23 mouse cellular contexts compared by ENCODE assay signal in the genomic region with DNA sequence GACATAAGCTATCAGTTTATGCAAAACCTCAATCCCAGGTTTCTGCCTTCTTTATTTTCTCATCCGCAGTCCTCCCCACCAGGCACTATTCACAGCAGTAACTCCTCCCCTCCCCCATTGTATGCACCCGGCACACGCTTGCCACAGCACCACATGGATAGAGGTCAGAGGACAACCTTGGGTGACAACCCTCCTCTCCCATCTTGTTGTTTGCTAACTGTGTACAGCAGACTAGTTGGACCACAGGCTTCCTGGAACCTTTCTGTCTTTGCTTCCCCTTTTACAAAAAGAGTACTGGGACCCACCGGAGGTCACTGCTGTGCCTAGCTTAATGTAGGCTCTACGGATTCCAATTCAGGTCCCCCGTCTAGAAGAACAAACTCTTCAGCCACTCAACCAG. TPM values are rescaled to one million over a fixed set of nuclear protein-coding genes. Genes with fewer than 3 reads are reported as not detected.
DNase-seq lines count a peak whose midpoint lies in the region; ATAC-seq lines count a peak whose summit lies in the region.
"Had no signal": no experiment of that assay in that cellular context is flagged by ENCODE, and none has a peak within 500 bp of the region (broad histone marks: within the 10 kb centered on the region; RNA-seq: fewer than 3 reads in every experiment).

No protein-coding gene starts in this region.

- 39% methylated on average over 6 of the region's 6 CpGs for WGBS in liver, embryonic 13.5 days (ENCODE audit: insufficient replicate concordance)

- peak; percentile 77 for DNase-seq in 416B (ENCODE audit: low read depth)
- DNase-seq in liver, embryonic 13.5 days: no peak
- DNase-seq in thymus, postnatal 36 days: no peak
- DNase-seq in thymus, postnatal 0 days (ENCODE audit: low spot score): no peak
- DNase-seq in neural tube, embryonic 10.5 days (ENCODE audit: extremely low spot score, low spot score): no peak
- DNase-seq: adrenal gland, adult 8-10 months; cerebellum, adult 2 months; cerebellum, postnatal 36 days; gastrocnemius, adult 2 months; heart, postnatal 10 days; kidney, adult 11 months; kidney, postnatal 36 days had no signal

- H3K27ac ChIP-seq in liver, embryonic 13.5 days: 0 out of 2 replicates have a peak overlapping the region, but pooled peaks have one; percentile 4
- H3K27ac ChIP-seq: forebrain, embryonic 13.5 days; gastrocnemius, adult 2 months; hindbrain, embryonic 12.5 days; kidney, embryonic 15.5 days; limb, embryonic 10.5 days; midbrain, embryonic 10.5 days had no signal

- H3K36me3 ChIP-seq in liver, embryonic 13.5 days: peaks cover 4% of the 10 kb centered on the region

- H3K9me3 ChIP-seq in liver, embryonic 13.5 days (replicated peaks): no peaks in the 10 kb centered on the region
- H3K9me3 ChIP-seq: forebrain, embryonic 13.5 days; heart, embryonic 12.5 days; hindbrain, embryonic 12.5 days; kidney, embryonic 15.5 days; limb, embryonic 10.5 days; midbrain, embryonic 10.5 days had no signal

- no peak overlapping the region for H3K9ac ChIP-seq in liver, embryonic 13.5 days
- H3K9ac ChIP-seq: forebrain, embryonic 13.5 days; heart, embryonic 12.5 days; hindbrain, embryonic 12.5 days; kidney, embryonic 15.5 days had no signal

- ATAC-seq in common myeloid progenitor, adult 5-6 weeks (replicated peaks; ENCODE audit: low read depth, poor library complexity, severe bottlenecking): peak; percentile 84
- ATAC-seq in liver, embryonic 13.5 days (ENCODE audit: low read depth): peak; percentile 58; the same call in 1 of the 2 replicates
- peak; percentile 95 for ATAC-seq in megakaryocyte progenitor cell, adult 5-6 weeks (replicated peaks; ENCODE audit: poor library complexity)
- ATAC-seq: forebrain, embryonic 13.5 days had no signal

- peaks cover 14% of the 10 kb centered on the region for H3K4me1 ChIP-seq in liver, embryonic 13.5 days (replicated peaks)
- H3K4me1 ChIP-seq: forebrain, embryonic 13.5 days; heart, embryonic 12.5 days; hindbrain, embryonic 12.5 days; kidney, embryonic 15.5 days; limb, embryonic 10.5 days; midbrain, embryonic 10.5 days had no signal

- H3K4me3 ChIP-seq in liver, embryonic 13.5 days (replicated peaks): no peak overlapping the region
- H3K4me3 ChIP-seq: forebrain, embryonic 13.5 days; gastrocnemius, adult 2 months; heart, embryonic 12.5 days; hindbrain, embryonic 12.5 days; kidney, embryonic 15.5 days; limb, embryonic 10.5 days; midbrain, embryonic 10.5 days had no signal

- no peaks in the 10 kb centered on the region for H3K27me3 ChIP-seq in liver, embryonic 13.5 days
- H3K27me3 ChIP-seq: forebrain, embryonic 13.5 days; heart, embryonic 12.5 days; hindbrain, embryonic 12.5 days; kidney, embryonic 15.5 days had no signal

- no peak overlapping the region for H3K4me2 ChIP-seq in liver, embryonic 13.5 days
- H3K4me2 ChIP-seq: forebrain, embryonic 13.5 days; heart, embryonic 12.5 days; hindbrain, embryonic 12.5 days; kidney, embryonic 15.5 days had no signal

RNA-seq across cellular contexts. Expression of gene Ngp, which starts 21.0 kb away (rescaled TPM):
- total RNA-seq in common myeloid progenitor, adult 5-6 weeks (2017): 114 and 131 TPM in 2 replicates
- 46.6 and 49.4 TPM in 2 replicates for polyA plus RNA-seq in liver, embryonic 13.5 days (2015; fragmentation: Nextera tagmentation; extraction: Ambion mirVana)
- 1,024 and 1,594 TPM in 2 replicates for total RNA-seq in megakaryocyte progenitor cell, adult 5-6 weeks (2015)
- 354 and 557 TPM in 2 replicates for total RNA-seq in megakaryocyte progenitor cell, adult 5-6 weeks (2017)
- 2.9 and 7.4 TPM in 2 replicates for polyA plus RNA-seq in thymus, postnatal 0 days (2015; fragmentation: Nextera tagmentation; extraction: Ambion mirVana)
- total RNA-seq: adrenal gland, adult 8-10 months; ES-E14; gastrocnemius, adult 2 months; liver, adult 2 months had no signal
- polyA plus RNA-seq: limb, embryonic 10.5 days; small intestine, adult 2 months had no signal

RNA-seq across cellular contexts. Expression of gene Ptpn23, which starts 32.5 kb away (rescaled TPM):
- total RNA-seq in common myeloid progenitor, adult 5-6 weeks (2017): 3.7 TPM in 2 replicates
- 3.2 TPM in 2 replicates for polyA plus RNA-seq in liver, embryonic 13.5 days (2015; fragmentation: Nextera tagmentation; extraction: Ambion mirVana)
- 8.6 and 13.0 TPM in 2 replicates for total RNA-seq in megakaryocyte progenitor cell, adult 5-6 weeks (2015)
- 1.5 and 4.0 TPM in 2 replicates for total RNA-seq in megakaryocyte progenitor cell, adult 5-6 weeks (2017)
- polyA plus RNA-seq in thymus, postnatal 0 days (2015; fragmentation: Nextera tagmentation; extraction: Ambion mirVana): 7.6 and 8.9 TPM in 2 replicates

RNA-seq across cellular contexts. Expression of gene Klhl18, which starts 35.9 kb away (rescaled TPM):
- total RNA-seq in common myeloid progenitor, adult 5-6 weeks (2017): 8.7 and 10.1 TPM in 2 replicates
- polyA plus RNA-seq in liver, embryonic 13.5 days (2015; fragmentation: Nextera tagmentation; extraction: Ambion mirVana): 1.9 and 2.7 TPM in 2 replicates
- total RNA-seq in megakaryocyte progenitor cell, adult 5-6 weeks (2015): 11.1 and 11.5 TPM in 2 replicates
- total RNA-seq in megakaryocyte progenitor cell, adult 5-6 weeks (2017): 8.4 and 11.4 TPM in 2 replicates
- 3.5 and 4.2 TPM in 2 replicates for polyA plus RNA-seq in thymus, postnatal 0 days (2015; fragmentation: Nextera tagmentation; extraction: Ambion mirVana)

RNA-seq across cellular contexts. Expression of gene Kif9, which starts 36.2 kb away (rescaled TPM):
- total RNA-seq in common myeloid progenitor, adult 5-6 weeks (2017): 2.1 and 2.2 TPM in 2 replicates
- polyA plus RNA-seq in liver, embryonic 13.5 days (2015; fragmentation: Nextera tagmentation; extraction: Ambion mirVana): 0.23 and 0.27 TPM in 2 replicates
- total RNA-seq in megakaryocyte progenitor cell, adult 5-6 weeks (2015): 0.77 and 1.4 TPM in 2 replicates
- total RNA-seq in megakaryocyte progenitor cell, adult 5-6 weeks (2017): 0.87 and 1.7 TPM in 2 replicates
- 1.2 and 1.4 TPM in 2 replicates for polyA plus RNA-seq in thymus, postnatal 0 days (2015; fragmentation: Nextera tagmentation; extraction: Ambion mirVana)
